Mouse (Mus musculus): ENCODE measurements around the gene Tbc1d22b.
"Not testable (repeated sequence)": the region's sequence is repeated elsewhere in the genome, so short reads cannot be mapped to it uniquely, and the experiment has no call there.

Gene Tbc1d22b

GRCm38 (mm10) chr17:29549543-29550428 is at the start of gene Tbc1d22b, which contains the start of gene Gm17657:
Tbc1d22b (plus strand) TSS chr17:29549785.
Gm17657 (minus strand) TSS chr17:29549638.
- DNase-seq: peak; percentile 93 to 95

DNA sequence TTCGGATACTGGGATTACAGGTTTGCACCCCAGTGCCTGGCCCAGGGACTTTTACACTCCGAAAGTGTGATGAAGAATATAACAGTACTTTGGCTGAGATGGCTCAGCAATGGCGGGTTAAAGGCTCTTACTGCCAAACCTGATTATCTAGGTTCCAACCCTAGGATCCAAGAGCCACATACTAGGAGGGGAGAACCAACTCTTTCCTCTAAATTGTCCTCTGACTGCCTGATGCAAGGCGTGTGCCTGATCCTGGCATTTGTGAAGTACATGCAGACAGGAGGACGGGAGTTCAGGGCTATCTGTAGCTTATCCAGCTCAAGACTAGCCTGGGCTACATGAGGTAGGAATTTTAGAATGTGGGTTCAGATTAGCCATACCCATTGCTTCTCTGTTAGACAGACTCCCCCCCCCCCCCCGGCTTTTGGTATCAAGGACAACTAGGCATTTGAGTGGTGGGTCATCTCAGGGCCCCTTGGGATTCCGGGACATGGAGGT is 49.3 kb upstream of the Tbc1d22b start:
- no peak for DNase-seq

DNA sequence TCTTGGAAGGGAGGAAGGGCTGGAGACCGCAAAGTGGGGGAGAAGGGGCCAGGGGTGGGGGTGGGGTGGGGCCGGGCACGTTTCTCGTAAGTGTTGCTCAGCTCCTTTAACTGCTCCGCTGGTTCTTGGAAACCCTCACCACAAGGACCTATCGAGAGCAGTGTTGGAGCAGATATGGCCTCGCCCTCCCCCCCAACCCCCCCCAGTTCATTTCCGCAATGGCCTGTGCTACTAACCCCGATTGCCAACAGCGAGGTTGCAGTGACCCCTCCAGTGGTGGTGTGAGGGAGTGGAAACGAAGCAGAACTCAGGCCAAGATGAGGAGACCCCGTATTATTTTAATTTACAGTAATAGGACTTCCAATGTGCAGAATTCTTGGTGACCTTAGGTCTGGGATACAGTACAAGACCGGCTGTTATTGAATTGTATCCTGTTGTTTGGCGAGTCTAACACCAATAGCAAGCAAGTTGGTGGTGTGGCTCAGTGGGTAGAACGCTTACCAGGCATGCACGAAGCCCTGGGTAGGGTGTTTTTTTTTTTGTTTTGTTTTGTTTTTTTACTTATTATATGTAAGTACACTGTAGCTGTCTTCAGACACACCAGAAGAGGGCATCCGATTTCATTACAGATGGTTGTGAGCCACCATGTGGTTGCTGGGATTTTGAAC is 48.6 kb upstream of the Tbc1d22b start:
- DNase-seq: no peak

GRCm38 (mm10) chr17:29502005-29502668 is 47.4 kb upstream of the Tbc1d22b start:
- no peak for DNase-seq

- no peak for DNase-seq
These were observed 46.6 kb upstream of the Tbc1d22b start for GRCm38 (mm10) chr17:29502669-29503665.

GRCm38 (mm10) chr17:29503700-29504099 is 45.9 kb upstream of the Tbc1d22b start:
- no peak for DNase-seq

DNA sequence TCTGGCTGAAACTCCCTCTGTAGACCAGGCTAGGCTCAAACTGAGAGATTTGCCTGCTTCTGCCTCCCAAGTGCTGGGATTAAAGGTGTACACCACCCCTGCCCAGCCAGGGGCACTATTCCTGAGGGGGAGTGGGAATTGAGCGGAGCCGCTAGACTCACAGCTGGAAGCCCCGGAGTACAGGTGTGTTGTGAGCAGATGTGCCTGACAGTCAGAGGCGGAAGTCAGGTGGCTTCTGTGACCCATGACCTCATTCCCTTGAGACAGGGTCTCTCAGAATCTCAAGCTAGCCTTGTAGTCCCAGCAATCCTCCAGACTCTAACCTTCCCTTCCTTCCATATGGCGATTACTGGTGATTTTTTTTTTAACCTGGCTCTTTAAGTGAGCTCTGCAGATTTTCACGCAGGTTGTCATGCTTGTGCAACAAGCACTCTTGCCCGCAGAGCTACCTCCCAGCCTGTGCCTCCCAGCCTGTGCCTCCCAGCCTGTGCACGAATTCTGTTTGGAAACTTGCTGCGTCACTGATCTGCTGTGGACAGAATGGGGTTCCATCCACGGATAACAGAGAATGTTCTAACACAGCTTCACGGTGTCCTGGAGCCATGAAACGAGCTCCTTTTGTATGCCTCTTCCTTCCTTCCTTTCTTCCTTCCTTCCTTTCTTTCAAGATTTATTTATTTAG is 40.5 kb upstream of the Tbc1d22b start:
- DNase-seq: no peak

GRCm38 (mm10) chr17:29510691-29511090 is 38.9 kb upstream of the Tbc1d22b start:
- no peak for DNase-seq

DNA sequence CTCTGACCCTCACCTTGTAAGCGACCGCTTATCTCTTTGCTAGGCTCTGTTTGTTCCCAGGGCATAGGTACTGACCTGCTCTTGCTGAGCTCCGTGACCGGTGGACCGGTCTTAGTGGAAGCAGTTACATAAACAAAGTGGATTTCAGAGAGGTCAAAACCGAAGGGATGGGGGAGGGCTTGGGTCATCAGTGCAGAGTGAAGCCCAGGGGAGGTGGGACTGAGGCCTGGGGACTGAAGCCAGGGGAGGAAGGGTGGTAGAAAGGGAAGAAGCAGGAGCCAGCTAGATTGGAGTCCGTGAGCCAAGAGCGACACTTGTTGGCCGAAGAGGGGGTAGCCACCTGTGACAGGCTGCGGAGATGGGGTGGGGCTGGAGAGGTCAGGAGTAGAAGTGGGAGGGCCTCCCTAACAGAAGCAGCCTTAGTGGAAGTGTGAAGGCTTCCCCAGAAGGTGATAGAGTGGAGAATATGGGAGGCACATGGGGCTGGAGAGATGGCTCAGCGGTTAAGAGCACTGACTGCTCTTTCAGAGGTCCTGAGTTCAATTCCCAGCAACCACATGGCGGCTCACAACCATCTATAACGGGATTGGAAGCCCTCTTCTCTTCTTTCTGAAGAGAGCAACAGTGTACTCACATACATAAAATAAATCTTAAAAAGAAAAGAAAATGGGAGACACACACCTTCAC is 36.4 kb upstream of the Tbc1d22b start:
- DNase-seq: peak; percentile 69

GRCm38 (mm10) chr17:29514435-29514834 is 35.1 kb upstream of the Tbc1d22b start:
- peak; percentile 52 to 75 for DNase-seq

GRCm38 (mm10) chr17:29518665-29519064 is 30.9 kb upstream of the Tbc1d22b start:
- DNase-seq: not testable (repeated sequence)

DNA sequence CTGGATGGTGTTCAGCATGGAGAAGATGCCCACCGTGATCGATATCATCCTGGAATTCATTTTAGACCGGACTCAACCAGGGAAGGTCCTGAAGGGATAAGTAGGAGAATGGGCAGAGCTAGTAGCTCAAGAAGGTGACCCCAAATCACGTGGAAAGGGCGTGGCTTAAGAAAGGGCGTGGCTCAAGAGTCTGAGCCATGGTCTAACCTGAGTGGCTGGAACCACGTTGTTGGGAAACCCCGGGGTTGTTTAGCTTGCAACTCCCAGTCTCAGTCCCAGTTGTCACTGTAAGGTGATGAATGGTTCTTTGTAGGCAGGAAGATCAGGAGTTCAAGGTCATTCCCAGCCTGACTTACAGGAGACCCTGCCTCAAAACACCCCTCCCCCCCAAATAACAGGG is 29.9 kb upstream of the Tbc1d22b start:
- no peak for DNase-seq

DNA sequence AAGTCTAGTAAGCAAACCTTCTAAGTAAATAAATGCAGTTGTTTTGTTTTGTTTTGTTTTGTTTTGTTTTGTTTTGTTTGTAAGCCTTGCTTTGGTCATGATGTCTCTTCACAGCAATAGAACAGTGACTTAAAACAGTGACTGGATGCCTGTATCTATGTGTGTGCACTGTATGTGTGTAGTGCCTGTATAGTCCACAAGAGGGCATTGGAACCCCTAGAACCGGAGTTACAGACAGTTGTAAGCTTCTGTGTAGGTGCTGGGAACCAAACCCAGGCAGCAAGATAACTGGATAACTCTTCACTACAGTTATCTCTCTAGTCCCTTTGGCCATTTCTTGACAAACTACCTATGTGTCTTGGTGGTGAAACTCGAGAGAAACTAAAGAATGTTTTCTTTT is 24.0 kb upstream of the Tbc1d22b start:
- DNase-seq: no peak

DNA sequence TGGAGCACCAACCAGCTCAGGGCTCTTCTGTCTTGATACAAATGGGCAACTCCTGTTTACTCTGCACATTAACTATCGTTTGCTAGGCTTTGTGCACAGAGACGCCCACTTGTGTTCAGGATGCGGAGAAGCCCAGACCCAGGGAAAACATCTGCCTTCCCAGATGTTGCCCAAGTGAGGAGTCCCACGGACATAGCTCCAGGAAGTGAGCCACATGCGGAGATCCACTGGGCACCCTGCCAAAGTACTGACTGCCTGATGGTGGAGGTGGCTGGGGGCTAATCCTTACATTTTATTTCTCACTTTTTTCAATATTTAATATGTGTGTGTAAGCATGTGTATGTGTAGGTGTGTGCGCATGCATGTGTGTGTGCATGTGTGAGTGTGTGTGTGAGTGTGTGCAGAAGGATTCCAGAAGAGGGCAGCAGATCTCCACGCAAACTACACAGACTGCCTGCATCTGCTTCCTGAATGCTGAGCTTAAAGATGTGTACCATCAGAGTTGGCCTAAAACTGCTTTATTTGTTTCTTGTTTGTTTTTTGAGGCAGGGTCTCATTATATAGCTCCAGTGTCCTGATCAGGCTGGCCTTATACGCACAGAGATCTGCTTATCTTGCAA is 20.9 kb upstream of the Tbc1d22b start:
- DNase-seq: no peak

DNA sequence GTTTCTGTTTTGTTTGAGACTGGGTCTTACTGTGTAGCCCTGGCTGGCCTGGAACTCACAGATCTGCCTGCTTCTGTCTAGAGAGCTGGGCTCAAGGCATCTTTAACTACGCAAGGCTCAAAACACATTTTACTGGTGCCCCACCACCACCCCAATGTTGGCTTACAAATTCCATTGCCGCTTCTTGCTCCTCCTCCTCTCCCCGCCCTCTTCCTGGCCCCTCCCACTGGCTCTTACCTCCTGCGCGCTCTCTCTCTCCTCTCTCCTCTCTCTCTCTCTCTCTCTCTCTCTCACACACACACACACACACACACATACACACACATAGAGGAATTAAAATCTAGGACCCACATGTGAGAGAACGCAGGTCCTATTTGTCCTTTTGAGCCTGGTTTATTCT is 19.1 kb upstream of the Tbc1d22b start:
- no peak for DNase-seq

DNA sequence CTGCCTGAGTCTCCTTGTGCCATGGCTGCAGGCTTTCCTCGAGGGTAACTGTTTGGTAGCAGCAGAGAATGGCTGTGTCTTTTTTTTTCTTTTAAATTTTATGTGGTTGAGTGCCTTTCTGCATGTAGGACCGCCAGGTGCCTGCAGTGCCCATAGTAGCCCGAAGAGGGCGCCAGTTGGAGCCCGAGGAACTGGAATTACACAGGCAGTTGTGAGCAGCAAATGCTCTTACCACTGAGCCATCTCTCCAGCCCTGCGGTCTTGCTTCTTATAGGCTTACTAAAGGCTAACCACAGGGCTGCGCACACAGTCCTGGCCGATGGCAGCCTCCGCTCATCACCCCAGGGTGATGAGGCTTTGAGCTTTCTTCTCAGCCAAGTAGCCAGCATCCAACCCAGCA is 18.3 kb upstream of the Tbc1d22b start:
- no peak for DNase-seq

DNA sequence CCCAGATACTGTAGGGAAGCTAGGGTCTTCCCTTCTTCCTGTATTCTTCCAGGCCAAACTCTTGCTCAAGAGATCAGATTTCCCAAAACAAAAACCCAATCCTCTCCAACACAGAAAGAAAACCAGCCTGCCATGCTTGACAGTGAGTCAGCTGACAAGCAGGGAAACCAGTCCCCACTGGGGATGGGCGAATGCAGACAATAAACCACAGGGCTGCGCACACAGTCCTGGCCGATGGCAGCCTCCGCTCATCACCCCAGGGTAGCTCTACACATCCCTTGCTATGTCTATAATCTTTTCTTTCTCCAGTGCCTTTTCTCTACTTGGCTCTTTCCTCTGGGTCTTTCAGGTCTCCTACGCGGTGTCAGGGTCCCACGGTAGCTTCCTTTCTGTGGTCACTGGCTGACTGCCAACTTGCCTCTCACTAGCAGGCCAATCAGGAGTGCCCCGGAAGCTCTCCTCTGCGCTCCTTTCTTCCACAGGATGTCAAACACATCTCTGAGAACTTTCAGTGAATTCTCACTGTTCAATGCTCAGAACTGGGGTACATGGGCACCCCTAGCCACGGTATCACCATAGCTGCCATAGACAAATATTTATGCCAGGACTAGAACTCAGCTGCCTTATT is 17.7 kb upstream of the Tbc1d22b start:
- DNase-seq: peak; percentile 39 to 48

DNA sequence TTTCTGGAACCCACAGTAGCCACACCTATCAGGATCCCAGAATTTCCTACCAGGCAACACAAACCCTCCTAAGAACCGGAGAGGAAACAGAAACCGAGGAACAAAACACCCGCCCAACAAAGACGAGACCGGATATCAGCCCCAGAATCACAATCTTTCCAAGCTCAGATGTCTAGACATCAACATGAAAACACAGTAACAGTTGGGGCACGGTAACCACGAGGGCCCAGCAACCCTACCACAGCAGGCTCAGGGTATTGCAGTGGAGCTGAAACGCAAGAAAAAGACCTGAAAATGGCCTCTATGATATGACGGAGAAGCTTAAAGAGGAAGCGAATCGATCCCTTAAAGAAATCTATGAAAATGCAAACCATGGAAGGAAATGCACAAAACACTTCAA is 15.7 kb upstream of the Tbc1d22b start:
- DNase-seq: no peak

GRCm38 (mm10) chr17:29540426-29540825 is 9.2 kb upstream of the Tbc1d22b start:
- DNase-seq: no peak

- peak in 1 of 2 experiments; percentile 14 for DNase-seq
These were observed 8.2 kb upstream of the Tbc1d22b start for GRCm38 (mm10) chr17:29541419-29541818.
